Mouse (Mus musculus) liver, embryonic 11.5 days (tissue): ENCODE results near the gene Susd1. TPM values are rescaled to one million over a fixed set of nuclear protein-coding genes. Genes with fewer than 3 reads are reported as not detected.

Experiments
- ATAC-seq: fragments of 200-750 bp; cut with Nextera tagmentation; replicated peaks from 2 replicates; pipeline ENCODE4 v1.8.0; 2017; ENCODE audit warnings: moderate number of reproducible peaks, mild to moderate bottlenecking, moderate TSS enrichment, moderate library complexity; ENCODE audit not compliant: low FRiP score
- DNase-seq: peaks from one replicate; pipeline ENCODE4 v3.0.0-alpha.2; 2017; ENCODE audit warnings: low spot score
- H3K27ac ChIP-seq: fragments of 300-500 bp; sonication (generic); 2 replicates; pipeline ENCODE4 v1.5.1; 2014; ENCODE audit warnings: mild to moderate bottlenecking, low read depth, low read length, control low read depth
- H3K27me3 ChIP-seq: fragments of 300-500 bp; sonication (generic); replicated peaks from 2 replicates; pipeline ENCODE4 v1.6.1; 2014; ENCODE audit warnings: low read length, mixed read lengths; ENCODE audit not compliant: control insufficient read depth, insufficient read depth
- H3K36me3 ChIP-seq: fragments of 300-500 bp; sonication (generic); 2 replicates; pipeline ENCODE4 v1.6.1; 2014; ENCODE audit warnings: mild to moderate bottlenecking, low read length, moderate library complexity, mixed read lengths; ENCODE audit not compliant: control insufficient read depth, insufficient read depth
- H3K4me1 ChIP-seq: fragments of 300-500 bp; sonication (generic); replicated peaks from 2 replicates; pipeline ENCODE4 v1.6.1; 2014; ENCODE audit warnings: low read length, mixed read lengths; ENCODE audit not compliant: control insufficient read depth, insufficient read depth
- H3K4me2 ChIP-seq: fragments of 300-500 bp; sonication (generic); 2 replicates; pipeline ENCODE4 v1.6.1; 2014; ENCODE audit warnings: mild to moderate bottlenecking, control low read depth, moderate library complexity
- H3K4me3 ChIP-seq: fragments of 300-500 bp; sonication (generic); 2 replicates; pipeline ENCODE4 v1.5.1; 2014; ENCODE audit warnings: low read depth, low read length, control low read depth
- H3K9ac ChIP-seq: fragments of 300-500 bp; sonication (generic); 2 replicates; pipeline ENCODE4 v1.6.1; 2014; ENCODE audit warnings: low read depth, low read length, control low read depth
- H3K9me3 ChIP-seq: fragments of 300-500 bp; sonication (generic); 2 replicates; pipeline ENCODE4 v1.6.1; 2016; ENCODE audit warnings: low read length, inconsistent platforms, mixed read lengths; ENCODE audit not compliant: control insufficient read depth
- WGBS: fragments of 180-500 bp; shearing (Covaris S2); extraction: QIAGEN DNeasy Blood & Tissue Kit; methylation state at CpG from one replicate; pipeline ENCODE4 v1.1.7; 2014; 5-methylcytosine and 5-hydroxymethylcytosine counted together
- polyA plus RNA-seq: library from polyadenylated mRNA; unstranded; fragments of >200 nt; fragmentation: Nextera tagmentation; extraction: Ambion mirVana; gene quantifications from 2 replicates; pipeline ENCODE4 v1.2.1, GENCODE M21; 2014

Susd1 gene
- polyA plus RNA-seq, 1 experiment from 2014 or later = 20.8 TPM

- Histone ChIP-seq H3K27ac (no peak overlapping the region), H3K36me3 (peaks cover 3% of the 10 kb centered on the region; the same call in 1 of the 2 replicates)
- WGBS = 77% methylated on average over 4 of the region's 4 CpGs
These were observed 39.1 kb downstream of the Susd1 start for GRCm38 (mm10) chr4:59399343-59399742.

GRCm38 (mm10) chr4:59395528-59395927 lies 42.9 kb downstream of the Susd1 start:
- no peak overlapping the region for H3K27ac ChIP-seq
- no peak for ATAC-seq
- H3K27me3 ChIP-seq = no peaks in the 10 kb centered on the region
- no peak overlapping the region for H3K9ac ChIP-seq
- peaks cover 2% of the 10 kb centered on the region for H3K36me3 ChIP-seq
- H3K9me3 ChIP-seq = no peaks in the 10 kb centered on the region
- WGBS = 89% methylated on average over 2 of the region's 2 CpGs
- H3K4me2 ChIP-seq = no peak overlapping the region
- no peak overlapping the region for H3K4me3 ChIP-seq
- no peaks in the 10 kb centered on the region for H3K4me1 ChIP-seq
- no peak for DNase-seq

More at GRCm38 (mm10) chr4:59399343-59399742, 39.1 kb downstream of the Susd1 start:
- Histone ChIP-seq H3K9ac (no peak overlapping the region), H3K27me3 (no peaks in the 10 kb centered on the region), H3K4me2 (no peak overlapping the region), H3K9me3 (no peaks in the 10 kb centered on the region), H3K4me3 (no peak overlapping the region), H3K4me1 (no peaks in the 10 kb centered on the region)
- no peak for DNase-seq
- no peak for ATAC-seq

GRCm38 (mm10) chr4:59394155-59394554 lies 44.3 kb downstream of the Susd1 start:
- Histone ChIP-seq H3K4me3 (no peak overlapping the region), H3K9ac (no peak overlapping the region), H3K4me1 (no peaks in the 10 kb centered on the region), H3K4me2 (no peak overlapping the region), H3K27ac (no peak overlapping the region), H3K27me3 (no peaks in the 10 kb centered on the region), H3K9me3 (no peaks in the 10 kb centered on the region), H3K36me3 (peaks cover under 1% of the 10 kb centered on the region)
- ATAC-seq (no peak), DNase-seq (no peak)
- WGBS = 89% methylated on average over 2 of the region's 2 CpGs

GRCm38 (mm10) chr4:59388447-59389030 lies 49.9 kb downstream of the Susd1 start:
- H3K27ac ChIP-seq = no peak overlapping the region
- no peak overlapping the region for H3K9ac ChIP-seq
- H3K4me1 ChIP-seq = peaks cover 7% of the 10 kb centered on the region; the same call in 1 of the 2 replicates
- ATAC-seq (no peak), DNase-seq (no peak)
- WGBS = 67% methylated on average over 13 of the region's 13 CpGs
- H3K4me3 ChIP-seq = no peak overlapping the region
- H3K36me3 ChIP-seq = peaks cover 2% of the 10 kb centered on the region; the same call in 1 of the 2 replicates
- H3K4me2 ChIP-seq = 0 out of 2 replicates have a peak overlapping the region, but pooled peaks have one; percentile 19
- H3K27me3 ChIP-seq = no peaks in the 10 kb centered on the region
- no peaks in the 10 kb centered on the region for H3K9me3 ChIP-seq

GRCm38 (mm10) chr4:59387387-59388210 lies 50.8 kb downstream of the Susd1 start:
- H3K27ac ChIP-seq = no peak overlapping the region
- no peak overlapping the region for H3K4me2 ChIP-seq
- H3K4me3 ChIP-seq = no peak overlapping the region
- ATAC-seq (peak; percentile 49; the same call in 1 of the 2 replicates), DNase-seq (no peak)
- peaks cover 7% of the 10 kb centered on the region; the same call in 1 of the 2 replicates for H3K4me1 ChIP-seq
- WGBS = 62% methylated on average over 13 of the region's 13 CpGs
- H3K27me3 ChIP-seq = no peaks in the 10 kb centered on the region
- H3K36me3 ChIP-seq = 0 out of 2 replicates have a peak, but pooled peaks cover 2% of the 10 kb centered on the region
- no peaks in the 10 kb centered on the region for H3K9me3 ChIP-seq
- no peak overlapping the region for H3K9ac ChIP-seq

- Histone ChIP-seq H3K27ac (no peak overlapping the region), H3K27me3 (no peaks in the 10 kb centered on the region), H3K4me3 (no peak overlapping the region), H3K9me3 (no peaks in the 10 kb centered on the region), H3K9ac (no peak overlapping the region), H3K4me2 (no peak overlapping the region), H3K36me3 (peaks cover 2% of the 10 kb centered on the region; the same call in 1 of the 2 replicates), H3K4me1 (peaks cover 7% of the 10 kb centered on the region; the same call in 1 of the 2 replicates)
- no peak for DNase-seq
- no peak for ATAC-seq
- WGBS = 66% methylated on average over 10 of the region's 10 CpGs
These were observed 53.1 kb downstream of the Susd1 start for GRCm38 (mm10) chr4:59385254-59385895.

- H3K4me3 ChIP-seq = no peak overlapping the region
- no peak overlapping the region for H3K4me2 ChIP-seq
- 70% methylated on average over 3 of the region's 3 CpGs for WGBS
- H3K36me3 ChIP-seq = peaks cover 2% of the 10 kb centered on the region; the same call in 1 of the 2 replicates
- DNase-seq (no peak), ATAC-seq (no peak)
- peaks cover 6% of the 10 kb centered on the region; the same call in 1 of the 2 replicates for H3K4me1 ChIP-seq
- H3K9ac ChIP-seq = no peak overlapping the region
- H3K9me3 ChIP-seq = no peaks in the 10 kb centered on the region
- H3K27ac ChIP-seq = no peak overlapping the region
- H3K27me3 ChIP-seq = no peaks in the 10 kb centered on the region
These were observed 54.6 kb downstream of the Susd1 start for GRCm38 (mm10) chr4:59383791-59384190.

GRCm38 (mm10) chr4:59382131-59382530 lies 56.3 kb downstream of the Susd1 start:
- Histone ChIP-seq H3K27ac (no peak overlapping the region), H3K9me3 (no peaks in the 10 kb centered on the region), H3K36me3 (no peaks in the 10 kb centered on the region; the same call in 1 of the 2 replicates), H3K4me2 (no peak overlapping the region), H3K4me1 (peaks cover 5% of the 10 kb centered on the region; the same call in 1 of the 2 replicates), H3K27me3 (no peaks in the 10 kb centered on the region), H3K4me3 (no peak overlapping the region), H3K9ac (no peak overlapping the region)
- ATAC-seq (0 out of 2 replicates have a peak, but pooled peaks have one; percentile 47), DNase-seq (no peak)
- 51% methylated on average over 12 of the region's 12 CpGs for WGBS
